Mouse (Mus musculus): ENCODE measurements around the gene Lrit2.
A peak's percentile ranks its signal among the peaks of the same experiment; 100 is the strongest.

Lrit2 gene

DNA sequence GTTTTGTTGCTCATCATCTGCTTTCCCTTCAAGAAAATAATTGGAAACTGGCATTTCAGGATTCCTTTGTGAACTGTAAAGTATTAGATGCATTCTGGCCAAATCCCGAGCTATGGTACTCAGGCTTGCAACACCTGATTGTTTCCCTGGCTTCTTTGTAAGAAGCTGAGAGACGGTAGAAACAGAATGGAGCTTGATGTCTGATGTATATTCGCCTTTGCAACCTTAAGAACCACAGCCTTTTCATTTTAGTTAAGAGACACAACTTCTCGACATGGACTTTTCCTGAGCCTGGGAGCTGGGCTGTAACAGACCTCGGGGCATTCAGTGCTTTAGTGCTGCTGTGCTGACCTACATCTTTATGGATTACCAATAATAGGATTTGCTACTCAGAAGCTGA is at the start of gene Lrit2:
TSS of gene Lrit2 (plus strand) at position 301 of the 400 bp plus-strand sequence.
- no peak for DNase-seq (ENCODE audit: low spot score in 2 of 2)

DNA sequence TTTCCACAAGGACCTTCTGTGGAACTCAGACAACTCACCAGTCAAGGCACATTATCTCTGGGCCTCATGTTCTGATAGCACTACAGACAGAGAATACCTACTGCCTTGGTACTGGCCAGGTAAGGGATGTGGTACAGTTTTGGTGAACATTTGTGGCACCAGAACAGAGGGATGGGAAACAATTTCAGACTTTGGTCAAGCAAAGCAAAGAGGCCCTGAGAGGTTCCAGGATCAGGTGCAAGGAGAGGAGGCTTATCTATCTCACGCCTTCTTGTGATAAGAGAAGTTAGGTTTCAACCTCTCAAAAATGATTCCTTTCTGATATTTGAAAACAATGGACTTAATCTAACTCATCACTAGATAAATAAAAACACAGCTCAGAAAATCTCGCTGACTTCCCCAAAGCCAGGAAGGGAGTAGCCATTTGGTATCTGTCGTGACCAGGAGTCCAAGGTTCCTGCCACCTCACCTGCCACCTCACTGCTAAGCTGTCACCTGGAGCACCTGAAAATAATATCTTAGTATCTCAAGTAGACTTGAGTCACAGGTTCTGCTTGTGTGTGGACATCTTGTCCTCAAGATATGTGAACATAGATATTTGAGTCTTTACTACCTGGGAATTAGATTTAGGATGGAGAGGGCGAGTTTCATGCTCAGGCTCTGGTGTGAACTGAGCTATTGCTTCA is 40.3 kb upstream of the Lrit2 start:
- DNase-seq (ENCODE audit: low spot score in 2 of 2): no peak

DNA sequence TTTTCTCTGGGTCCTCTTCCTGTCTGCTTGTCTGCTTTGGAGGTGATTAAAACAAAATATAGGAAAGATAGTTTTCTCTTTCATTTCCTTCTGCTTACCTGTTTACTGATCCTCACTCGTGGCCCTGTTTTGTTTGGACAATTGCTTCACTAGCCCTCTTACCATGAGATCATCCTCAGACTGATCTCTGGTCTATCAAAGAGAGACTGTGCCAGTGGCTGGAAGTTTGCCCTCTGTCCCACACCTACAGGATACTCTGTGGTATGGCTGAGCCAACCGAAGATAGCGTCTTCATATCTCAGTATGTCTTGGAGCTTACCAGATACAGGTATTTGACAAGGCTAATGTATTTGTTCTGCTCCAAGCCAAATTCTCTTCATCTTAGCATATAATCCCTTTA is 39.8 kb upstream of the Lrit2 start:
- no peak for DNase-seq (ENCODE audit: low spot score in 2 of 2)

DNA sequence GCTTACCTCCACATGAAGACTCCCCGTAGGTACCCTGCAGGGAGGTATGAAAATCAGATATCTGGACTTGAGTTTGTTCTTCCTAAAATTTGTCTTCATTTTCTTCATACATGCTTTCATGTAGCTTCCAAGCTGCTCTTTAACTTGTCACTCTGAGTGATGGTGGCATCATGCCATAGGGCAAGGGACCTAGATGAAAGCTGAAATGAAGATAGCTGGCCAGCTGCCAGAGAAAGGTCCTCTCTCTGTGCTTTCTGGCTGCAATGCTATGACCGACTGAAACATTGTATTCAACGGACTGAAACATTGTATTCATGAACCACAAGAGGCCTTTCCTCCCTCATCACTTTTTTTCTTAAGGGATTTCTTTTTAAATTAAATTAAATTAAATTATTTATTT is 39.2 kb upstream of the Lrit2 start:
- no peak for DNase-seq (ENCODE audit: low spot score in 2 of 2)

DNA sequence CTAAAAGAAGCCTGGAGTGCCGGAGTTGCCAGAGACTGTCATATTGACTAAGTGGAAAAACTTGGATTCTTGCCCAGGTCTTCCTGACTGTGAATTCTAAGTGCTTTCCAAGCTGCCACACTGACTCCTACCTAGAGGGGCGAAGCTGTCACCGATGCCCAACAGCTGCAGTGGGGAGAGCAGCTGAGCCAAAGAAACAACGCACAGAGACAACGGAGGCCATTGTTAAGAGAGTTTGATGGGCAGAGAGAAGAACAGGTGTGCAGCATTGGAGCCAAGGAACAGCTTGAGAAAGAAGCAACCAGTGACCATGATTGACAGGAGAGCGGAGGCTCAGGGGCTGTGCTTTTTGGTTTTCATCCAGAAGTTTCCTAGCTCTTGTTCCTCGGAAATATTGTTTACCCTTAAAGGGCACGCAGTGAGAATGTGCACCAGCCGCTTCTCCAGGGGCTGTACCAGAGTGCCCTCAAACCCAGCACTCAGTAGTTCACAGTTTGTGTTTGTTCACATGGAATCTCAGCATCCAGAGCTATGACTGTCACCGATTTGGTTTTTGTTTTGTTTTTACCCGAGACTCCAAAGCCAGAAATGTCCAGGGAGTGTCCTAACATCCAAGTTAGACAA is 35.1 kb upstream of the Lrit2 start:
- no peak for DNase-seq (ENCODE audit: low spot score in 2 of 2)

DNA sequence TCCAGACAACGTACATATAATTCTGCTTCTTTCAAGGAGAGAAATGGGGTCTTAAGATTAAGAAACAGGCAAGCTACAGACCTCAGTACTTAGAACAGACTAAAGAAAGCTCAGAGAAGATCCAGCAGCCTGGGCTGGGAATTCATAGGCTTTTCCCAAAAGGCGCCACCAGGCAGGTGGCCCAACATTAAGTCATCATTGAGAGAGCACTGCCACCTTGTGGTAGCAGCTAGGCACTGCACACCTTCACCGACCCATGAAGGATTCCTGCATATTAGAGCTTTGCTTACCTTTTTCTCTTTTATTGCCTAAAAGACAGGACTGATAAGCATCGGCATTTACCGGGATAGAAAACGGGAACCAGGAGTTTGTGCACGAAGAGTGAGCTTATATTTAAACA is 34.5 kb upstream of the Lrit2 start:
- DNase-seq (ENCODE audit: low spot score in 2 of 2): peak; percentile 58 to 74

DNA sequence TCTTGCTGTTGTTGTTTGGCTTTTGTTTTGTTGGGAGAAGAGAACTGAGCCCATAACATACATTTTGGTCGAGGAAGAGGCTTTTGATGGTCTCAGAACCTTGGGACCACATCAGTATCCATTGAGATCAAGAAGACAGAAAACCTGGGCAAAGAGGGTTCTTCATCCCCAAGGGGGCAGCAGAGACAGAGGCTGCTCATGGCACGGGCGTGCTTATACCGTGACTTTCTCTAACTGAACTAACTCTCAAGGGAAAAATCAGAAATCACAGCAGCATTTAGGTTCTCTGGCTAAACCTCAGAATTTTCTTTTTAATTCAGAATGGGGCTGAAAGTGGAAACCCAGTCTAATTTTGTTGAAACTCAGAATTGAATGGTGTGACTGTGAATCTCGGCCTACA is 33.3 kb upstream of the Lrit2 start:
- no peak for DNase-seq (ENCODE audit: low spot score in 2 of 2)

DNA sequence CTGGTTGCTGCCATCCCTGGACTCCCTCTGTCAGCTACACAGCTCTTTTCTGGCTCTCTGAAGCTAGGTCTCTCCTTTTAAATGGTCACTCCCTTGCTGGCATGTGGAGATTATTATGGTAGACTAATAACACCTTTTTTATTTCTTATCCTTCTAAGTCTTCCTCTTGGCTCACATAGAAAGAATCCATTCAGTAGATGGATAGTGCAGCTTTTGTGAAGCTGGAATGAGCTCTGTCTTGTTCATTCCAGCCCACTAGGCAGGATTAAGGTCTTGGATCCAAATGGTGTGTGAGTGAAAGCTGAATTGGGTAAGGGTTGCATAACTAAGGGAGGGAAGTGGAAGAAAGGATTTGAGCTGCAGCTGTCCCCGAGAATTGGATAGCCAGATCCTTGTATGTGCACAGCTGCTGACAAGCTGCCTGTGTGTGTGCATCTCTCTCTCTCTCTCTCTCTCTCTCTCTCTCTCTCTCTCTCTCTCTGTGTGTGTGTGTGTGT is 18.8 kb upstream of the Lrit2 start, which contains the start of gene Rgr:
TSS of gene Rgr (minus strand) at position 51 of the 497 bp plus-strand sequence.
- no peak for DNase-seq (ENCODE audit: low spot score in 2 of 2)

DNA sequence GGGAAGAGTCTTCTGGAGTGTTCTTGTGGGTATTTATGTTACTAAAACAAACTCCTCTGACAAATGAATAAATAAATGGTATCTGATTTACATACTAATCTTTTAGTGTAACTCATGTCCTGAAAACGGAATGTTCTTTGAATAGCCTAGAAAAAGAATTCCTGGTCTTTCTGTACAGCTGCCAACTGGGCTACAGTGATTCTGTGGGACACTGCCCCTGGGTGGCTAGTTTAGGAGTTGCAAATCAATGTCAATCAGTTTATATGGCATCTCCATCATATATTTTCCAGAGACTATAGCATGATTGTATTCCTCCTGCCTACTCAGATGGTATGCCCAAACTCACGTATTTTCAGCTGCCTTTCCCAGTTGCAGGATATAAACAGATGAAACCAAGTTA is 2.9 kb upstream of the Lrit2 start:
- DNase-seq (ENCODE audit: low spot score in 2 of 2): no peak

DNA sequence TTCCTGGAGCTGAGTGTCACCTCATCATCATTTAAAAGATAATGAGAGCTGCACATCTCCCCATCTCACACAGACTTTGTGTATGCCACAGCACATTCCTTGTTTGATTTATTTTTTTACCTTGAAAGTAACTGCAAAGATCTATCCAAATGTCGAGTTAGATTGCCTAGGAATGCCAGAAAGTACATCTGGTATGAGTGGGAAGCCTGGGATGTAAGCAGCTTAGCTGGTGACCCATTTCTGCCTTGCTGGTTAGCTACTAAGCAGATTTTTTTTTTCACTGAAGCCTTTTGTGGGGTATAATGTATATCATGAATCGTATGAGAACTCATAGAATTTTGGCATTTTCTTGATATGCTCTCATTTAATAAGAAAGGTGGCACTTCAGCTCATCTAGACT is 1.1 kb upstream of the Lrit2 start:
- peak in 1 of 2 experiments; percentile 39 for DNase-seq (ENCODE audit: low spot score in 2 of 2)

DNA sequence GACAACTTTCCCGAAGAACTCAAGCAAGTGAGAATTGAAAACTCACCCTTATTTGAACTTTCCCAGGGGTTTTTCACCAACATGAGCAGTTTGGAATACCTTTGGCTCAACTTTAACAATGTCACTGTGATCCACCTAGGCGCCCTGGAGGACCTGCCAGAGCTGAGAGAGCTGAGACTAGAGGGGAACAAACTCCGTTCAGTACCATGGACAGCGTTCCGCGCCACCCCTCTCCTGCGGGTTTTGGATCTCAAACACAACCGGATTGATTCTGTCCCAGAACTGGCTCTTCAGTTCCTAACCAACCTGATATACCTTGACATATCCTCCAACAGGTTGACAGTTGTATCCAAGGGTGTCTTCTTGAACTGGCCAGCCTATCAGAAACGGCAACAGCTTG is 787 bp downstream of the Lrit2 start:
- DNase-seq (ENCODE audit: low spot score in 2 of 2): no peak

DNA sequence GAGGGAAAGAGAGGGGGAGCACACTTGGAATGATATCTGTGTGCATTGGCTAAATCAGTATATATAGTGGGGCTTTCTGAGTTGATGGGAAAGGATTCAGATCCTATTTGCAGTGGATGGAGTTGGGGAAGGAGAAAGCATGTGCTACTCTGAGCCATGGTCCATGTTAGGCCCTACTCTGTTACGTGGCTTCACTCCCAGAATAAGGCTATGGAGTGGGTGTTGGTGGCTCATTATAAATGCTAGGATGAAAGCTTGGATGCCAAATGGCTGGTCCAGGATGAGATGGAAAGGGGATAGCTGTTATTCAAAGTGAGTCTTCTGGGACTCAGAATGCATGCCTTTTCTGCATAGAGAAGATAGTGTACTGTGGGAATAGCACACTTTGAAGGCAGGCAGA is 13.0 kb downstream of the Lrit2 start:
- DNase-seq (ENCODE audit: low spot score in 2 of 2): no peak

DNA sequence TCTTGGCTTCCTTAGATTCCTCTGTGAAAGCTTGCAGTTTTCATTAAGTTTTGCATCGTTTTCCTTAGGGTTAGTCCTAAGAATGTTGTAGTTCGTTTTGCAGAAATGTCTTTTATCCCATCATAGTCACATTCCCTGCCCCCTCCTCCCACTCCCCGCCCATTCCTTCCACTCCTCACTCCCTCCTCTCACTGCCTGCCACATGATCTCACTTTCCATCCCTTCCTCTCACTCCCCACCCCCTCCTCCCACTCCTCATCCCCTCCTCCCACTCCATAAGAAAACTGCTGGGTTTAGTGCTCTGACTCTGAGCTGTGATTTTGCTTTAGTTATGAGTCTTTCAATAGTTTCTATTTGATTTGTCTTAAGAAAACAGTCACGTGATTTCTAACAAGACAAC is 16.0 kb downstream of the Lrit2 start:
- no peak for DNase-seq (ENCODE audit: low spot score in 2 of 2)

DNA sequence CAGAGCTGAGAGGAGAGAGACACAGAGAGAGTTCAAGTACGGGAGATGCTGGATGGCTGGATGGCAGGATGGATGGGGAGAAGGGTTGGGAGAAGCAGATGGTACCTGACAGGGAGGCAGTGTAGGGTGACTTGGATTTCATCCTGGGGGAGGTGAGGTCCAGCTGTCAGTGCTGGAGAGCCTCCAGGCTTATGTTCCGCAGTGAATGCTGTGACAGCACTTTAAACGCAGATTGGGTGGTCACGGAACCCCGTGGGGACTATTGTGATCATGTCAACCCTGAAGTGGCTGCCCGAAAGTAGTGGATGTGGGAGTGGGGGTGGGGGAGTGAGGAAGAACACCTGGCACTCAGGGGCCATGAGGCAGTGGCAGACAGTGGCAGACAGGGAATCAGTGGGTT is 26.7 kb downstream of the Lrit2 start:
- DNase-seq (ENCODE audit: low spot score in 2 of 2): no peak

DNA sequence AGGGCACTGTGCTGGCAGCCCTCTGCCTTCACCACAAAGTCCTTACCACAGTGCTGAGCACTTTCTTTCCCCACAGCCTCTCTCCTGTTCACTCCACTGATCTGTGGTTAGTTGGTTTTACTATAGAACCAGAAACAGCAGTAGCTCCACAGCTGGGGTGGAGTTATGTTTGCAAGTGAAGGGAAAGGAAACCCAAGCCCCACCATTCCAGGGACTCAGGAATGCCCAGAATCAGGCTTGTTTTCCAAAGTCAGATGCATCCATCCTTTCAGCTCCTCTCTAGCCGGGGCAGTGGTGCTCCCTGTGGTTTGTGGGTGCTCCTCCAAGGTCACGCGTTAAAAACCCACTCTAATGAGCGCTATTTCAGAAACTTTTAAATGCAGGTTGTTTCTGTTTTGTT is 27.8 kb downstream of the Lrit2 start:
- no peak for DNase-seq (ENCODE audit: low spot score in 2 of 2)

DNA sequence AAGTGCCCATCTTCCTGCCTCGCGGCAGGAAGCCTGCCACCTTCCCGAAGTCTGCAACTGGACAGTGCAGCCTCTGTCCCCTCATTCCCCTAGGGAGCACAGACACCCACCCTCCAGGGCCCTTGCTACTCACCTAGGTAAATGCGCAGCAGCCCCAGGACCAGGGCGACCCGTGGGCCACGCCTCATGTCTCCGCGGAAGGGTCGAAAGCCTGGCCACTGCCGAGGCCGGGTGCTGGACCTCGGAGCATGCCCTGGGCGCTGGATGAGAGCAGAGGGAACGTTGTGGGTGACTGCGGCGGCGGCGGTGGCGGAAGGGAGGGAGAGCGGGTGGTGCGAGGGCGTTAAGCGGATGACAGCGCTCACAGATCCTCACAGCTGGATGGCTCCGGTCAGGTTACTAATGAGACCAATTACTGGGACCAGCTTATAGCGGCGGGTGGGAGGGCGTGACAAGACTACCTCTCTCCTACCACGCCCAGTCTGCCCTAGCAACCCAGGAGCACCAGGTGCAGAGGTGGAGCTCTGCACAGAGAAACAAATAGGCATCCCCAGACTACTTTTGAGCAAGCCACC is 30.3 kb downstream of the Lrit2 start, which contains the start of gene Cdhr1:
TSS of gene Cdhr1 (minus strand) at position 392 of the 575 bp plus-strand sequence.
- DNase-seq (ENCODE audit: low spot score in 2 of 2): no peak

DNA sequence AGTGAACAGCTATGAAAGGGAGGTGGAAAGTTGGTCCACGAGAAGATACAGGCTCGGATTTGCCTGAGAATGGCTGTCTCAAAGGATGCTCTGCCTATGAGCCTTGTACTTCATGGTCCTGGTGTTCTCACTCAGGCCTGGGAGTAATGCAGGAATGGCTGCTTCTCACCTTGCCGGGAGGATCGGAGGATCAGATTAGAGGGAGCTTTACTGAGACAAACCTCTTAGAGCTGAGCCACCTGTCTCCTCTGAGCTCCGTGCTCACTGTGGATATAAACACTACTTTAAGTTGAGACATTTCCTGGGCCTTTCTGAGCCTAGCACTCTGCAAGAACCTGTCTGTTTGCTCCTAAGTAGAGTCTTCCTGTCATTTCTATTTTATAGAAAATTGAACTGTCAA is 33.8 kb downstream of the Lrit2 start:
- no peak for DNase-seq (ENCODE audit: low spot score in 2 of 2)

DNA sequence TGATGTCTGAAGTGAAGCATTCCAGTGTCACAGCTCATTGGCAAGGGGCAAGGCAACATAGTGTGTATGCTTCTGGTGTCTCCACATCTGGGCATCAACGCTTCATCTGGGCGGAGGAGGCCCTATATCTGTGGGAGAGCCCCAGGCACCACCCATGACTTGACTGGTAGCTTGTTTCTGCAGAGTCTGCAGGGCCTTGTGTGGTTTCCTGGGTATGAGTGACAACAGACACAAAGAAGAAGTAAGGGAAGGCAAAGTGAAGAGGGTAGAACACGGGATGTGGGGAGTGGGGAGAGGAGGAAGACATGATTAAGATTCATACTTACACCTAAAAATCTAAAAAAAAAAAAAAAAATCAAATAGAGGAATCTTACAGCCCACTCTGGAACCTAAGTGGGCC is 34.8 kb downstream of the Lrit2 start:
- no peak for DNase-seq (ENCODE audit: low spot score in 2 of 2)

DNA sequence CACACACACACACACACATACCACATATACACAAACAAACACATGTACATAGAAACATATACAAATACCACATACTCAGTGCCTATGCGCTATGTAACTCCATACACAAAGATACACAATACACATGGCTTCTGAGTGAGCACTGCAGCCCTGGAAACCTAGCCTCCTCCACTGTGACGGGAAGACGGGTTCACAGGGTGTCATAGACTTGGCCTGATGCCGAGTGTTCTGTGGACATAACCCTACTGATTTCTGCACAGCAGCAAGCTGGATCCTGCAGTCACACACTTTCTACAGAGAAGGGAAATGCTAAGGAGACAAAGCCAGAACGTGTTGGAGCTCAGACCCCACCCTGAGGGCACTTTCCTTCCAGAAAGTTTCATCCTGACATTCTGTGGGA is 37.0 kb downstream of the Lrit2 start:
- DNase-seq (ENCODE audit: low spot score in 2 of 2): no peak

DNA sequence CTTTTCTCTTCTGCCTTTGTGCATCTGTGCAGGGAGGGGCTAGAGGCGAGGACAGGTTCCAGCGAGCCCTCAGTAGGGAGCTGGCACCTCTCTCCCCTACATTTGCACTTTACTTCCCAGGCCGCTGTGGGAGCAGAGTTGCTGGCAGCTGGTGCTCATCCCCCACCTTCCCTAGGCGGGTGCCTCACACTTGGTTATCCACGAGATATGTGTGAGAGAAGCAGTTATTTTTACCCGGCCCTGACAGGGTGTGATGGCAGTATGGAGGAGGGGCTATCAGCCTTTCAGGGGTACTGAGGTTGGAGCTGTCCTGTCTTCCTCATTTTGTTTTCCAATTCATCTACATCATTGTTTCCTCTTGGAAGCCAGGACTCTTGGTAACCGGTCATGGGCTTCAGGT is 38.1 kb downstream of the Lrit2 start:
- DNase-seq (ENCODE audit: low spot score in 2 of 2): no peak

DNA sequence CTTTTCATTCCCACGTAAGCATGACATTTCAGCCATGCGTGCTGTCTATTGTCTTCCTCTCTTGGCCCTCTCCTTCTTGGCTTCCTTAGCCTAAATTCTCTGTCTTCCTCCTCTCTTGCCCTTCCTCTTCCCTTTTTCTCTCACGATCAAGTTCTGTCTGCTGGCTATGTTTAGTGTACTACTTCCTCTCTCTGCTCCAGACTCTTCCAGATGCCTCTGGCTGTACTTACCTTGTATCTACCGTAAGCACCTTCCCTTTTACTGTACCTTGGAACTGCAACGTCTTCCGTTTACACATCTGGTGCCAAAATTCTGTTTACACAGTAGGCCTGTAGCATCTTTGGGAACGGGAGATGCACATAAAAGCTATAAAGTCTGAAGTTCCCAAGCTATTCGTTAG is 41.7 kb downstream of the Lrit2 start:
- DNase-seq (ENCODE audit: low spot score in 2 of 2): no peak

DNA sequence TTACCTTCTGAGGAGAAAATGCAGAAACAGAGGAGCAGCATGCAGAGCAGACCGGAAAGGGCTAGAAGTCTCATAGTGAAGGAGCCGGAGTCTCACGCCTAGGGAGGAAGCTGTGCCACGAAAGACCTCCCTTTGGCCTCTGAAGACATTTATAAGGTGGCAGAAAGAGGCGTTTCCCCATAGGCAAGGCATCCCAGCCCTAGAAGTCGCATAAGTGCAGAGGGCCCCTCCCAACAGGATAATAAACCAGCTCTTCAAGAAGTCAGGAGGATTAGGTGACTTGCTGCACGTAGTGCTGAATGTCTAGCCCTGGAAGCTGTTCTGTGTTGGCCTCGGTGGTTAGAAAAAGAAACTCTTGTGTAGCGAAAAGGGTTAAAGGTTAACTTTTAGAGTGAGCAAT is 42.2 kb downstream of the Lrit2 start:
- no peak for DNase-seq (ENCODE audit: low spot score in 2 of 2)

DNA sequence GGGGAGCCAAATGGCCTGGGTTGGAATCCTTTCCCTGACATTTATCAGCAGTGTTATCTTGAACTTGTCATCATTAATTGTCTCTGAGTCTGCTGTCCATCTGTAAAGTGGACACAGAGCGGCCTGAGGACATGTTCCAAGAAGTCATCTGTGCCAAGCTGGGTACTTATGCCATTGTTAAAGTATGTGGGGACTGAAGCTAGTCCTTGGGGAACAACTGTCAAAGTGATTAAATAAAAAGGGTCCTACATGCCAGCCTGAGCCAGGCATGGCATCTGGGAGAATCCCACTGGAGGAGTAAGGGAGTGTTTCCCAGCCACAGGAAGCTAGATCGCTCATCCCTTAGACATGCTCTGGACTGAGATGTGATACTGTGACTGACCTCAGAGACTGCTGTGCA is 42.7 kb downstream of the Lrit2 start:
- no peak for DNase-seq (ENCODE audit: low spot score in 2 of 2)
